Mouse (Mus musculus): ENCODE measurements around the gene Dlk2. TPM values are rescaled to one million over a fixed set of nuclear protein-coding genes. Genes with fewer than 3 reads are reported as not detected.

Gene Dlk2
- polyA plus RNA-seq (2012): not detected in 2 replicates

DNA sequence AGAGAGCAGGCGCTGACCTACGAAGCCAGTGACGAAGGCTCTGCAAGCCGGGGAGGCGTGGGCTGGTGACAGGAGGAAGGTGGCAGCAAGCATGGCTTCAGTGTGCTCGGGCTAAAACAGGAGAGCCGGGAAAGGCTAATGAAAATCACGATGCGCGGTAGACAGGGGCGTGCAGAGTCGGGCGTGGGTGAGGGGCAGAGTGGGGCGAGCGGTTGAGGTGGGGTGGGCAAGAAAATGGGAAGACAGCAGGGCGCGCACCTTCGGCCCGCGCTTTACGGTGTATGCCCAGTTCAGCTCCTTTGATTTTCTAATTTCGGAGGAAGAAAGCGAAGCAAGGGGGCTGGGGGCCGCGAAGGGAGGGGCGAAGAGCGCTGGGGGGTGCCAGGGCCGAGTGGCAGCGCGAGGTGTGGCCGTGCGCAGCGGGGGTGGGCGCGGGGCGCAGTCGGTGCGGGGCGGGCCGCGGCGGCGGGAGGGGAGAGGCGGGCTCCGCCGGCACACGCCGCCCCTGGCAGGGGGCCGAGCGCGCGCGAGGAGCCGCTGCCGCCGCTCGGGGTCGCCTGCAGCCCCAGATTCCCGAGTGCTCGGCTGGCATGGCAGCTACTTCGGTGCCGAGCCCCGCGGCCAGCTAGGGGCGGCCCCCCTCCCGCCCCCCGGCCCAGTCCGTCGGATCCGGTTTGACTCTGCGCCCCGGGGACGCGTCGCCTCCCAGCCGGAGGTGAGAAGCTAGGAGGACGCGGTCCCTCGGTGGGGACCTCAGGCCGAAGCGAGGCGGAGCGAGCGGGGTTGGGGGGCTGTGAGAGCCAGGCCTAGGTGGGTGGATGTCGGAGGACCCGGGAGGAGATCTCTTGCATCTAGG, at the start of gene Dlk2:
Gene Dlk2 (plus strand): TSS at position 58 of the 856 bp plus-strand sequence.
- no peak for TF ChIP-seq GATA1 (IDR thresholded peaks at IDR 0.05; ENCODE audit: low read length)

DNA sequence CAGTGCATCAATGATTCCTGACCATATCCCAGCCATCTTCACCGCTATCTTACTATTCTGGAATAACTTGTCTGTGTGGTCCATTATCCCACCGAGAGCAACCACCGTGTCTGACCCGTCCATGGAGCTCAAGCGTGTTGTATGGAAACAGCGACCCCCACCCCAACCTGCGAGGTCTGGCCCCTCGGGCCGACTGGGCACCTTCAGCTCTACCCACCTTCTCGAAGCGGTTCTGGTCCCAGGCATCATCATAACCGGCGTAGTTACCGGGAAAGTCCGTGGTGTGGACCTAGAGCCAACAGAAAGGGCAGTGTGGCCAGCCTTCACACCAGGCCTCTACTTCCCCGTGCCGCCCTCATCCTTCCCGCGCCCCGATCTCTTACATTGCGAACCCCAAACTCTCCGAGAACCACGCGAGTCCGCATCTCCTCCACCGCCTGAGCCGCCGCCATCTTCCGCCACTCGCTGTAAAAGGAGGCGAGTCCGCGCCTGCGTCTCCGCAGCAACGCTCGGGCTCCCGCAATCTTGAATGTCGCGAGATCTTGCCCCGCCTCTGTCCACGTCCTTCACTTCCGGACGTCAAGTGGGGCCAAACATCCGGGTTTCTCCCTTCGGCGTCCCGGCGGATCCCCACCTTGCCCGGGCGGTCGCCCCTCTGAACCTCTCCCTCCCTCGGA, 49.6 kb upstream of the Dlk2 start, which contains the start of the genes Polr1c and Yipf3:
Gene Polr1c (minus strand): TSS at position 543 of the 677 bp plus-strand sequence.
Gene Yipf3 (plus strand): TSS at position 569 of the 677 bp plus-strand sequence.
- TF ChIP-seq GATA1 (IDR thresholded peaks at IDR 0.05; ENCODE audit: low read length): no peak

DNA sequence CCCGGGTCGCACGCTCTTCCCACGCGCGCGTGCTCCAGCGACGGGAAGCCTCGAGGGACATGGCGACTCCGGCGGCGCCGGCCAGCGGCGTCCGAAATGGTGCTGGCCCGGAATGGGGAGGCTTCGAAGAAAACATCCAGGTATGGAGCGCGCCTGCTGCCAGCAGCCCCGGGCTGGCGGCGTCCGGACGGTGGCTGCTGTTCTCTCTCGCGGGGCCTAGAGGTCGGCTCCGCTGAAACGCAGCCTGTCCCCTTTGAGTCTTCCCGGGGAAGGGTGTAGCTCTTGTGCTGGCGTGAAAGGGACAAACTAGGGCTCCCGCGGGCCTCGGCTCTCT, 49.1 kb upstream of the Dlk2 start:
- TF ChIP-seq GATA1 (IDR thresholded peaks at IDR 0.05; ENCODE audit: low read length): no peak

DNA sequence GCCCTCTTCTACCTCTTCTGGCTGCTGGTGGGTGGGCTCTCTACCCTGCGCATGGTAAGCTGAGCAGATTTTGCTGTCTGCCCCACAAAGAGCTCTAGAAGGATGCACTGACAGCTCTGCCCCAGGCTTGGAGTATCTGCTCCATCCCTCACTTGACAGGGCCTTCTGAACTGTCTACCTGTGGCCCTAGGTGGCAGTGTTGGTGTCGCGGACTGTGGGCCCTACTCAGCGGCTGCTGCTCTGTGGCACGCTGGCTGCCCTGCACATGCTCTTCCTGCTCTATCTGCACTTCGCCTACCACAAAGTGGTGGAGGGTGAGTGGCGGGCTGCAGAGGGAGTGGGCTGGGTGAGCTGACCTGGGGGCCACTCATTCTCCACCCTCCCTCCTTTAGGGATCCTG, 46.0 kb upstream of the Dlk2 start:
- no peak for TF ChIP-seq GATA1 (IDR thresholded peaks at IDR 0.05; ENCODE audit: low read length)

DNA sequence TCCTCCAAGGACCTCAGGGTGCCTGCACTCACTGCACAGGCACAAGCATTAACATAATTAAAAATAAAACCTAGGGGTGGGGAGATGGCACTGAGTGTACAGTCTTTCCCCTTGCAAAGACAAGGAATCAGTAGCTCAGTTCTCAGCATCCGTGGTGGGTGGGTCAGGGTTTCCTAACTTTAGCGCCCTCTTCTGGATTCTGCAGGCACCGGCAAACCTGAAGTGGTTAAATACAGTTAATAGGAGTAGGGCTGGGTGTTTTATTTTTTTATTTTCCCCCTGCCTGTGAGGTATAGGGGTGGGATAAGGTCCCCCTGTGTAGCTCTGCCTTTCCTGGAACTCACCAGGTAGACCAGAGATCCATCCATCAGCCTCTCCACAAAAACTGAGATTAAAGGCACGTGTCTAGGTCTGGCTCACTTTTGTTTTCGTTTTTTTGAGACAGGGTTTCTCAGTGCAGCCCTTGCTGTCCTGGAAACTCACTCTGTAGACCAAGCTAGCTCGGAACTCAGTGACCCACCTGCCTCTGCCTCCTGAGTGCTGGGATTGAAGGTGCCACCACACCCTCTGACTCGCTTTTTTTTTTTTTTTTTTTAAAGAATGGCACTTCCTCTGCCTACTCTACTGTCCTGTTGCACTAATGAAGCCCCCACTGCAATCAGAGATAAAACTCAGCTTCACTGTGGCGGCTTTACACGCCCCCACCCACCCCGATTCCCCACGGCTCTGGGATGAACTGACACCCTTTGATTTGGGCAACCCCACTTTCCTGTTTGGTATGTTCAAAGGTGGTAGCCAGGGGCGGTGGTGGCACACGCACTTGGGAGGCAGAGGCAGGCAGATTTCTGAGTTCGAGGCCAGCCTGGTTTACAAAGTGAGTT, 44.4 kb upstream of the Dlk2 start:
- no peak for TF ChIP-seq GATA1 (IDR thresholded peaks at IDR 0.05; ENCODE audit: low read length)

DNA sequence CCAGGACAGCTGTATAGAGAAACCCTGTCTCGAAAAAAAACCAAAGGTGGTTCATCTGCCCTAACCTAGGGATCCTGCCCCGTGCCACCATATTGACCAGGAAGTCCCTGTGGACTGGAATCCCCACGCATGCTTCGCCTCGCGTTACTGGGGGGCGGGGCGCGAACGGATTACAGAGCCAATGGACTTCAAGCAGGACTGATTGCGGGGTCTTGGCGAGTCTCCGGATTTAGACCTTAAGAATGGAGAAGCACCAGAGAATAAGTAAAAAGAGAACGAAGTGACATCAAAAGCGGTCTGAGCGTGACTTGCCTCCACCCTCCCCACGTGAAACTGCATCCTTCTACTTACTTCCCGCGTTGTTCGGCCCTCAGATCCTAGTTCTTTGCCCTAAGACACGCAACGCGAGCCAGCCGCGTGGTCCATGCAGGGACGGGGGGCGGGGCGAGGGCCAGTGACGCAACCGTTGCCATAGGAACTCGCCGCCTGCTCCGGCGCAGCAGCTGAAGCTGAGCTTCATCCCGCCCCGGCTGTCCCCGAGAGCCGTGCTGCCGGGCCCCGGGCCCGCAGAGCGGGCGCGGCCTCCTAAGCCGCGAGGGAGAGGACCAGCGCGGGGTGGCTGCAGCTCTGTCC, 43.7 kb upstream of the Dlk2 start, which contains the start of gene Lrrc73:
Gene Lrrc73 (plus strand): TSS at position 80 of the 633 bp plus-strand sequence.
- TF ChIP-seq GATA1 (IDR thresholded peaks at IDR 0.05; ENCODE audit: low read length): no peak

DNA sequence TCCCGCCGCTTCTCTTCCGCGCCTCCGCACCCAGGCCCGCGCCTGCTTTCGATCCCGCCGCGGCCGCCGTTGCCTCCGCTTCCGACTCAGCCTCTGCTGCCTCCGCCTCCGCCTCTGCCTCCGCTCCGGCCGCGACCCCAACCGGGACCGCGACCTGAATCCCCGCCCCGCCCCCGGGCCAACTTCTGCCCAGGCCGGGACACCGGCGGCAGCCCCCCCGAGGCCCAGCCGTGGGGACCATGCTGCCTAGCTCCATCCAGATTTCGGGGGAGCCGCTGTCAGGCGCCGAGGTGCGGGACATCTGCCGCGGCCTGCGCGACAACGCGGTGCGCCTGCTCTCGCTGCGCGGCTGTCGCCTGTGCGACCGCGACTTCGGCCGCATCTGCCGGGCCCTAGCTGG, 43.1 kb upstream of the Dlk2 start:
- TF ChIP-seq GATA1 (IDR thresholded peaks at IDR 0.05; ENCODE audit: low read length): no peak

DNA sequence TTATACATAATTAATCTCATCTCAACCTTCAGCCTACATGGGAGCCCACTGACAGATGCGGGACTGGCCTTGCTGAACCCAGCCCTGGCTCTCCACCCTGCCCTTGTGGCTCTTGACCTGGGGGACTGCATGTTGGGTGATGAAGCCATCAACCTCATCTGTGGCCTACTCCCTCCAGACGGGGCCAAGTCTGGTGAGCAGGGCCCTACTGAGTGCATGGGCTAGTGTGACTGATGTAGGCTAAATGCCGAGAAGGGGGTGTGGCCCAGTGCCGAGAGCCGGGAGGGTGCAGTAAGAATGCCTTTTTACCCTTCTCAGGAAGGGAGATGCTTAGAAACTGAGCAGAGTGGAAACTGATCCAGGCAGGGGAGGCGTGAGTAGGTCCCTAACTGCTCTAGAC, 42.1 kb upstream of the Dlk2 start:
- TF ChIP-seq GATA1 (IDR thresholded peaks at IDR 0.05; ENCODE audit: low read length): no peak

DNA sequence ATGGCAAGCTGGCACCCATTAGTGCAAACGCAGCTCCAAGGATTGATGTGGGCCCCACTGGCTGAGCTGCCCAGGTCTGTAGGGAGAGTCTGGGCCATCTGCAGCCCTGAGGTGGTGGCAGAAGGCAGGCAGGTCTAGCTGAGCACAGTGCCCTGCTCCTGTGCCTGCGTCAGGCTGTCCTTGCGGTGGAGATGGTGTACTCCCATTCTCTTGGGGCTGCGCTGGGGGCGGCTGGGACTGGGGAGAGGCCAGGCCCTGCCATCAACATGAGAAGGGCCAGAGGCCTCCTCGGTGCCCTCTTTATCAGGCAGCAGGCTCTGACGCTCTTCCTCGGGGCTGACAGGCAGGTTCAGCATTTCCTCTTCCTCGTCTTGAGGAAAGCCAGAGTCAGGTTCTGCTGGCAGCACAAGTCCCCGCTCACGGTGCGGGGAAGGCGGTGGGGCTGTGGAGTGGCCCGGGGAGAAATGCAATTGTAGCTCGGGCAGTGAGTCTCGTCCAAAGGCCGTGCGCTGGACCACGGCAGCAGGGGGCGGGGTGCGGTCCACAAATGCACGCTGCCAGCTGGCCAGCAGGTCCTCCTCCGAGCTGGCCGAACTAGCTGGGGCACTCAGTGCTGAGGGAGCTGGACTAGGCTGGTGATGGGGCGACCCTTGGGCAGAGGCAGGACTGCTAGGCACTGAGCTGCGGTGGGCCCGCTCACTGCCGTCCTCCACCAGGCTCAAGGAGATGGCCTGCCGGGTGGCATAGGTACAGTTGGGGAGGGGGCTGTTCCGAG, 38.8 kb upstream of the Dlk2 start:
- TF ChIP-seq GATA1 (IDR thresholded peaks at IDR 0.05; ENCODE audit: low read length): no peak

DNA sequence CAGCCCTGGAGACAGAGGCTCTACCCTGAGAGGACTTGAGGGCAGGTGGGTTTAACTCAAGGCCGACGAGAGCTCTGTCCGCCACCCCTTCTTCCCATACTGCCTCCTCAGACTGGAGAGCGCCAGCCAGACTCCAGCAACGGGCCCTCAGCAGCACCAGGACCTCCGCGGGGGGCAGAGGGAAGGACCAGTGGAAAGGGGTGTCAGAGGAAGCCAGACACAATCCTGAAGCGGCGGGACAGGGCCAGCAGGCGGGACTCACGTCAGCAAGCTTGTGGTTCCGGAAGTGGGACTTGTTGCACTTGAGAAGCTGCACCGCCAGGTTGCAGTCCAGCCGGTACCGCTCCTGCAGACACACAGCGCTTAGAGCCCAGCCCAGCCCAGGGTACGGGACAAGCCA, 37.5 kb upstream of the Dlk2 start:
- no peak for TF ChIP-seq GATA1 (IDR thresholded peaks at IDR 0.05; ENCODE audit: low read length)

DNA sequence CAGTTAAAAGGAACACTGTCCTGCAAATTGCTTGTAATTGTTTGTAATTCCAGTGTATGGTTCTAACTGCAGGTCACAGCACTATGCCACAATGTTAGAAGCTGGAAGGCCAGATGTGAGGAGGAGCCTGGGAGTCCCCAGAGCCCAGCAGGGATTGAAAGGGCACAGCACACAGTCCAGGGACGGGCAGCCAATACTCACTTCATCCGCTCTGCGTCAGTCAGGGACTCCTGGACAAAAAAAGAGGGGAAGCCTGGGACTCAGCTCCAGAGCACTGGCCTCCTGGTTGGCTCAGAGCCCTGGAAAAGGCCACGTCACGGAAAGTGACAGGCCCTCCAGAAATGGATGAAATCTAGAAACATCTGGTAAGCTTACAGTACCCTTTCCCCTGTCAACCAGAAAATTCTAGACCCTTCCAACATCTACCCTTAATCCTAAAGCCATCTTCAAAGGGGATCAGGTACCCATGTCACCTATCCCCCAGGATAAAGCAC, 35.0 kb upstream of the Dlk2 start:
- TF ChIP-seq GATA1 (IDR thresholded peaks at IDR 0.05; ENCODE audit: low read length): no peak

DNA sequence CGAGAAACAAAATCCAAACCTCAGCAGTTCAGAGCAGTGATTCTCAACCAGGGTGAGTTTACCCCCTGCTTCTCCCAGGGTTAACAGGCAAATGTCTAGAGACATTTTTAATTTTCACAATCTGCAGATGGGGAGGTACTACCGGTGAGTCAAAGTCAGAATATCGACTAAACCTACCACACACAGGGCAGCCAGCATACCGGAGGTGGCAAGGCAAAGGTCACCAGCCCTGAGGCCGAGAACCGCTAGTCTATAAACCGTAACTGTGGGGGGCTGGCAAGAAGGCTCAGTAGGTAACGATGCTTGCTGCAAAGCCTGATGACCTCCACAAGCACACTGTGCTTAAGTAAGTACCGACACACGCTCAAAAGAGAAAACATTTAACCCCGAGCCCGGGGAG, 31.7 kb upstream of the Dlk2 start:
- TF ChIP-seq GATA1 (IDR thresholded peaks at IDR 0.05; ENCODE audit: low read length): no peak

DNA sequence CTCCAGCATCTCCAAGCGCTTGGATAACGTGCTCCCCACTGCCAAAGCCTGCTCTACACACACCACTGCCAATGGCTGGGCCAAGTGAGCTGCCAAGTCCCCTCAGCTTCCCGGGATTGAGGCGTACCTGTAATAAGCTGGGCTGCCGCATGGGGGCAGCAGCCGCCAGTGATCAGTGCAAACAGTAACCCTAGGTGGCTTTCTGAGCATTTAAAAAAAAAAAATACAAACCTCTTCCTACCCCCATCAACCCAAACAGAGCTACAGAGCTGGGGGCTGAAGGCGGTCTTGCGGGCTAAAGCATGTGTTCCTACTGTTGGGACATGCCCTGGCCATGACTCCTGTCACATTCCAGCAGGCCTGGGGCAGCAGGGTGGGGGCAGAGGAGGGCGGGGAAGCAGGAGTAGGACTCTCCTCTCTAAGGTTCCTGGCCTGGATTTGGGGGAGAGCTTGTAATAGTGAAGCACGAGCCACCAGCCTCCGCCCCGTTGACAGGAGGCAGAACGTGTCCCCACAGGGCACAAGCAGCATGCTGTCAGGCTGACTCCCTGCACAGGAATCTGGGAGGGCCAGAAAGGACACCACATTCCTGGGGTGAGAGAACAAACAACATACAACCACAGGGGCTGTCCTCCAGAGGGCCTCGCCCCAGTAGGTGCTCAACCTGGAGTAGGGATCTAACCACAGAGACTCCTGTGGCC, 31.2 kb upstream of the Dlk2 start:
- no peak for TF ChIP-seq GATA1 (IDR thresholded peaks at IDR 0.05; ENCODE audit: low read length)

DNA sequence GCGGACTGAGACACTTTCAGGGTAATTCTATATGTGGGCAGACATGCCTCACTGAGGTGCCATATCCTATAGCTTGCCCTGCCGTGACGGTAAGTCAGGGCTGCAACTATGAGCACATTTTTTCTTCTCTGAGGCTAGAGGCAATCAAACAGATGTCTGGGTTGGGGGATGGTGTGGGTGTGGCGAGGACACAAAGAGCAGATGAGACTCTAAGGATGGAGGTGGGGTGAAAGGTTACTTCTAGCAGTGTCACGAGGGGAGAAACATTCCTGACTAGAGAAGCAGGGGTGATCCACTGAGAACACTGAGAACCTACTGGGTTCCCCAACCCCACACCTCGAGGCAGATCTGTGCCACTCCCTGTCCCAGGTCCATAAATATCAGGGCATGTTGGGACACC, 30.2 kb upstream of the Dlk2 start:
- no peak for TF ChIP-seq GATA1 (IDR thresholded peaks at IDR 0.05; ENCODE audit: low read length)
